Mouse (Mus musculus): ENCODE measurements around the gene Twf1.

Twf1 gene

DNA sequence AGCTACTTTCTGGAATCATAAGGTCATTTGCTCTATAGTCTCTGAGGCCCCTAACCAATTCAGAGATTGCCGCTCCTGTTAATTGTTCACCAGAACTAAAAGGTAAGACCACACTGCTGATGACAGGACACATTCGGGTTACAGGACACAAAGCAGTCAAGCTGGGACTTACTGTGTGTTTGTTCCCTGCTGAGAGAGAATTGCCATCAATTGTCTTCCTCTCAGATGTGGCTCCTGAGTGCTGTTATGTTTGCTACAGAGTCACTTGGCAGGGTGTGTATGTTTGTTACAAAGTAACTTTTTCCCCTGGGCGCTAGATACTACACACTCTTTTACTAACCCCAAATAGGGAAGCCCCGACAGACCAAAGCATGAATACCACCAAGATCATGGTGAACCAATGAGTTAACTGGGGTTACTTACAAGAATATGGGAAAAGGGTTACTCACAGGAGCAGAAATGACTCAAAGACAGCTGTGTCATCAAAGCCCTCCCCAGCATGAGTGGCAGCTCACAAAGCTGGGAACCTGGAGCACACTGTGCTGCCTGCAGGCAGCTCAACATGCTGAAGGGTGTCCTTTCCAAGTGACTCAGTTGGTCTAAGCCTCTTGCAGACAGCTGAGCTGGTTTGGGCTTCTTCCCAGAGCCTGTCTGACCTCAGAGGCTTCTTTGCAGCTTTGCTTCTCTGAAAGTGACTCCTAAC lies 15.0 kb downstream of the Twf1 start:
- in situ Hi-C loops (cut with MboI, MseI) = loop anchor here (10.0 to 25.0 kb wide), 4 partner anchors 1213 to 1713 kb away; partner anchors contain the start of genes Ano6 (in 1 of the 2) and Arid2 (in 1 of the 2)

DNA sequence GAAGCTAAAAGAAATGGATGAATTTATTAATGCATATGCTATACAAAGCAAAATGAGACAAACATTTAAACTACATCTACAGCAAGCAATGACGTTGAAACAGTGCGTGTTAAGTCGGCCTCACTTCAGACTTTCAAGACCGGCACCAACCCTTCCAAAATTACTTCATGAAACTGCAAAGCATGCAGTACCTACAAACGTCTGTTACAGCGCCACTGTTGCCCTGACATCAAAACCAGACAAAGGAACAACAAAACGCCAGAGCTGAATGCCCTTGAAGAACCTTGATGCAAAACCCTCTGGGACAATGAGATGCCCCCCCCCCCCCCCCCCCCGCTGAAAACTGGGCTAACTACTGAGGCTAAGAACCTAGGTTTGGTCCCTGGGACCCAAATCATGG lies 16.9 kb downstream of the Twf1 start:
- in situ Hi-C loops (cut with MboI, MseI) = loop anchor here (10.0 to 25.0 kb wide), 4 partner anchors 1215 to 1715 kb away; partner anchors contain the start of genes Ano6 (in 1 of the 2) and Arid2 (in 1 of the 2)

DNA sequence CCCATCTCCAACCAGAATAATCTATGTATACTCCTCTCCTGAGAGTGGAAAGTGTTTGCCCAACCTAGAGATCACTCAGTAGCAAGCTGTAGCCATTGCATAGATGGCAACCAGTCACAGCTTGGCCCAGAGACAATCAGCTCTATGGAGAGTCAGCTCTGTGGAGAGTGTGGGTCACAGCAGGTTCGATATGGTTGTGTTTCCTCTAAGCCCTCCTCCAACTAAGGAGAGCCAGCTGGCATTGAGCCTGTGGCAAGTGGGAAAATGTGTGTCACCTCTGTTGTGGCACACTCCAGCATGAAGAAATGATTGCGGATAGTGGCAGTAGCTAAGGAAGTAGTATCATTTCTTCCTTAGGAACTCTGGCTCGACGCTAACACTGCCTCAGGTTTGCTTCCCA lies 18.2 kb downstream of the Twf1 start:
- in situ Hi-C loops (cut with MboI, MseI) = loop anchor here (10.0 to 25.0 kb wide), 4 partner anchors 1216 to 1716 kb away; partner anchors contain the start of genes Ano6 (in 1 of the 2) and Arid2 (in 1 of the 2)

DNA sequence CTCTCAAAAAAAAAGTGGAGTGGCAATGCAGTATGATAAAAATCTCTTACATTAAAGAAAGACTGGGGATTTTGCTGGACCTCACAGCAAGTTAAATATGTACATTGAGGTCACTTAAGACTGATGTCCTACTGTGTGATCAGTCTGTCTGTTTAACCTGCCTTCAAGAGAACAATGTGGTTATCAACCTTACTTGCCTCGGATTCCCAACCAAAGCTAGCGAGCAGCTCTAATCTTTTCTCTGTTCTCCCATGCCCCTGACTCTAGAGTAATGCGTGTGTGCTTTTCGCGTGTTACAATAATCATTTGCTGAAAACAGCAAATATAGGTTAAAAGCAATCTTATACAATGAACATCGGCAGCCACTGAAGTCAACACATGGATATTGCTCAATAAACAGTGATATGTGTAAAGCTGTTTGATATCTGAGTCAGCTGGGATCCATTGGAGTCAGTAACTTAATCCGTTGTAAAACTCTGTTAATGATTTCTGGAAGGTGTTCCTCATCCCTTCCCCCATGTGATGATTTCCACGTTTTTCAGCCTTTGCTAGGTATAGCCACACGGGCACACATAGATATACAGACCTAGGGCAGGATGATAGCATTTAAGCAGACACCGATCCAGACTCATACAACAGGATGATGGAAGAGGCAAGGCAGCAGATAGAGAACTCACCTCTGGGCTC lies 21.1 kb downstream of the Twf1 start:
- in situ Hi-C loops (cut with MboI, MseI) = loop anchor here (10.0 to 25.0 kb wide), 4 partner anchors 1219 to 1726 kb away; partner anchors contain the start of genes Ano6 (in 1 of the 2) and Arid2 (in 1 of the 2)

DNA sequence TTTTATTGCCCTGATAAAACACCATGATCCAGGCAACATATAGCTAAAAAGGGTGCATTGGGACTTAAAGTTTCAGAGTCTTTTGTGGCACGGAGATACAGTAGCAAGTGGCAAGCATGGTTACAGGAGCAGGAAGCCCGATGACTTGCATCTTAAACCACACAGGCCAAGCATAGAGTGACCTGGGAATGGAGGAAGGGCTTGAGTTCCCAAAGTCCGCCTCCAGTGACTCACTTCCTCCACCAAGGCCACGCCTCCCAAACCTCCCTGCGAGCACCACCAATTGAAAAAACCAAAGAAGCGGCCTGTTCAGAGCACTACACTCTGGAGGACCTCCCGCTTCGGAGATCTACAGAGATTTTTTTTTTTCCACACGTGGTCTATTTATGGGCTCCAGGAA lies 23.8 kb downstream of the Twf1 start:
- in situ Hi-C loops (cut with MboI, MseI) = loop anchor here (10.0 to 25.0 kb wide), 4 partner anchors 1221 to 1729 kb away; partner anchors contain the start of genes Ano6 (in 1 of the 2) and Arid2 (in 1 of the 2)

DNA sequence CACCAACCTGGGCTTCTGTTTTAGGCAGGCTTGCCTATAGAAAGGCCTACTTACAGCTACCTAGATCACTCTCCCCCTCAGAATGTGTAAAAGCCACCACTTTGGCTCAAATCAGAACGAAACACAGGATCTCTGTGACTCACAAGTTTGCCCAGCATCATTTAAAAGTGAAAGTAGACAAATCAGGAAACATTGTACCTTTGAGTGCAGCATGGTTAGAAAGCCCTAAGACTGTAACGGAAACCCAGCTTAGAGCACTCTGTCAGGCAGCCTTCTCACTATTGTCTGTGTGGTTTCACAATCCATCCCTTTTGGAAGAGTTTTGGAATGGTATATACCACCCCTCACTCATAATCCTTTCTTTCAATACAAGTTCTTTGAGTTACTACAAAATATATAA lies 24.8 kb downstream of the Twf1 start:
- in situ Hi-C loops (cut with MboI, MseI) = loop anchor here (10.0 to 25.0 kb wide), 4 partner anchors 1222 to 1730 kb away; partner anchors contain the start of genes Ano6 (in 1 of the 2) and Arid2 (in 1 of the 2)

DNA sequence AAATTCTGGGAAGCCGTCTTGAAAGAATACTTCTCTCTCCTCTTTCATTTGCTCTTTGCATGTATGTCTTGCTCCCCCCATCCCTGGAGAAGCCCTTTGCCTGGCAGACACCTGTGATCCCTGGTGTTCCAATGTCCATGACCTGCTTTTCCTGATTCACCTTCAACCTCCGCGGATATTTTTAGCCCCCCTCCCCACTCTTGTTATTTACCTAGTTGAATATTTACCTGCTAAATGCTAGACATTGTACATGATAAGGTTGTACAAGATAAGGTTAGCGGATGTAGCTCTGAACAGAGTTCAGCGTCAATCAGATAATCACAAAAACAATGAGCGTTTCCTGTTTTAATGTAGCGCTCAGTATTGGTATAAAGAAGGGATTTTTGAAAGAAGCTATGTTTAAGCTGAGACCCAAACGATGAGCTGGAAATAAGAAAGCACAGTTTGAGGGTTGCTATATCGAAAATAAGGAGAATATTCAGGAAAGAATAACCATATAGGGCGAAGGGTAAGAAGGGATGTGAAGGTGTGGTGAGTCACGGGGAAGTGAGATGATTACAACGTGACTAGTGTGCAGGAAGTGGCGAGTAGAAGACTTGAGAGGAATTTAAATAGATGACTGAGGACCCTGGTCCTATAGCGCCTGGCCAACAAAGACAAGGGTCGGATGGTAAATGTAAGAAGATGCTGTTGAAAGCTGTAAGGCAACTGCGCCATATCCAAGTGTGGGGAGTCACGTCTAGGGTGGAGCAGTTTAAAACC lies 30.6 kb downstream of the Twf1 start:
- in situ Hi-C loops (cut with MboI, MseI) = loop anchor here (5.0 to 25.0 kb wide), 6 partner anchors 38 to 1728 kb away; partner anchors contain the start of genes Ano6 (in 1 of the 2) and Arid2 (in 1 of the 2)

DNA sequence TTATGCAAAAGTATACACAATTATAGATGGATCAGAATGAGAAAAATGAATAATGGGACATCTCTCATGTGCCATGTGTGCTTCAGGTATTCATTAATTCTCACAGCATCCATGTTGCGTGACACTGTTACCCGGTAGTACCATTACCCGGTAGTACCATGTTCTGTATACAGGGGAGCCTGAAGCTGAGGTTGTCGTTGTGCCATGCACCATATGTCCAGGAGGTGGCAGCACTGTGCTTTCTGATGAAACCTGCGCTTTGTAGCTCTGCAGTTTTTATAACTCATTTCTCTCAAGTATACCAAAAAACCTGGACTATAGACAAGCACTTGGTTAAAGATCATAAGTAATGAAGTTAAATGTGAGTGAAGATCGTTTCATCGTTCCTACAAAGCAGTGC lies 32.2 kb downstream of the Twf1 start:
- in situ Hi-C loops (cut with MboI, MseI) = loop anchor here (5.0 to 25.0 kb wide), 6 partner anchors 40 to 1730 kb away; partner anchors contain the start of genes Ano6 (in 1 of the 2) and Arid2 (in 1 of the 2)

DNA sequence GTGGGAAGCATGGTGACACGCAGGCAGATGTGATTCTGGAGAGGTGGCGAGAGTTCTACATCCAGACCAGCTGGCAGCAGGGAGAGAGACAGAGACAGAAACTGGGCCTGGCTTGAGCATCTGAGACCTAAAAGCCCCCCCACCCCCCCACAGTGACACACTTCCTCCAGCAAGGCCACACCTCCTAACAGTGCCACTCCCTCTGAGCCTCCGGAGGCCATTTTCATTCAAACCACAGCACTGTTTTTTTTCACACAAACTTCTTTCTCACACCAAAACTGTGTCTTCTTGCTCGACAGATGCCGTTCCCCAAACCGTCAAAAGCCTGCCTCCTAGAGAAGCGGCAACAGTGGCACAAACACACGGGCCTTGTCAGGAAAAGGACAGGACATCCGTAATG lies 36.2 kb downstream of the Twf1 start:
- in situ Hi-C loops (cut with MboI, MseI) = loop anchor here (25.0 kb wide), 3 partner anchors 1234 to 1734 kb away; partner anchors contain the start of genes Ano6 (in 1 of the 2) and Arid2 (in 1 of the 2)

DNA sequence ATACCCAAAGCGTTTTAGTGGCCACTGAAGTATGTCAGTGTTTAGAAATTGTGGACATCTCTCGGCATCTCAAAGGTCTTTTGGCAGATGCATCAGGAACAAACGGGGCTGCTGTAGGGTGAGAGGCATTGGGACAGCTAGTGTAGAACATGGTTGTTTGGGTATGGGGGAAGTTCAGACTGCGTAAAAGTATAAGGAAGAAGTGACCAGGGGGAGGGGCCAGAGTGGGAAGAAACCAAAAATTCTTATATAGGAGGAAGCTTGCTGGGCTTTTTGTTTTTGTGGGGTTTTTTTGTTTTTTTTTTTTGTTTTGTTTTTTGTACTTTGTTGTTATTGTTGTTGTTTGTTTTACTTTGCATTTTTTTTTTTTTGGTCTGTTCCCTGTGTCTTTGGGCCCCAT lies 44.8 kb downstream of the Twf1 start:
- in situ Hi-C loops (cut with MboI, MseI) = loop anchor here (5.0 to 10.0 kb wide), 2 partner anchors 57 to 1150 kb away; partner anchors contain the start of genes Pphln1 (in 1 of the 2) and Zcrb1 (in 1 of the 2)

DNA sequence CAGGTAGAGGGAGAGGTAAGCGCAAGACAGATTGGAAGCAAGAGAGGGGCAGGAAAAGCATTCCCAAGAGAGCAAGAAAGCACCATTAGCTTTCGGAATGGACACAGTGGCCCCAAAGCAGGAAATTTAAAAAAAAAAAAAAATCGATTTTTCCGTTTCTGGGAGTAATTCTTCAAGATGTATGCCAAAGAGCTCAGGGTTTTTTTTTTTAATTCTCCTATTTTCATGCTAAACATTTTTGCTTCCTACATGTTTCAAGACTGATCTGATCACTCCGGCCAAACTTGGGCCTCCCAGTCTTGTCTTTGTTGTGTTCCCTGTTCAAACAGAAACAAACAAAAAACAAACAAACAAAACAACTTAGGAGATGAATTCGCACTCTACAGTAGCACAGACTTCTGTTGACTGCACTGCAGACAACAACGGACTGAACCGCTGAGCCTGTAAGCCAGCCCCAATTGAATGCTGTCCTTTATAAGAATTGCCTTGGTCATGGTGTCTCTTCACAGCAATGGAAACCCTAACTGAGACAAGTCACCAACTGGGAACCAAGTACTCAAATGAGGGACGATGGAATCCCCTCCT lies 45.5 kb downstream of the Twf1 start:
- in situ Hi-C loops (cut with MboI, MseI) = loop anchor here in 1 of 2 experiments (10.0 kb wide), 1 partner anchor 1149 kb away; the partner anchor contains the start of genes Pphln1 and Zcrb1

DNA sequence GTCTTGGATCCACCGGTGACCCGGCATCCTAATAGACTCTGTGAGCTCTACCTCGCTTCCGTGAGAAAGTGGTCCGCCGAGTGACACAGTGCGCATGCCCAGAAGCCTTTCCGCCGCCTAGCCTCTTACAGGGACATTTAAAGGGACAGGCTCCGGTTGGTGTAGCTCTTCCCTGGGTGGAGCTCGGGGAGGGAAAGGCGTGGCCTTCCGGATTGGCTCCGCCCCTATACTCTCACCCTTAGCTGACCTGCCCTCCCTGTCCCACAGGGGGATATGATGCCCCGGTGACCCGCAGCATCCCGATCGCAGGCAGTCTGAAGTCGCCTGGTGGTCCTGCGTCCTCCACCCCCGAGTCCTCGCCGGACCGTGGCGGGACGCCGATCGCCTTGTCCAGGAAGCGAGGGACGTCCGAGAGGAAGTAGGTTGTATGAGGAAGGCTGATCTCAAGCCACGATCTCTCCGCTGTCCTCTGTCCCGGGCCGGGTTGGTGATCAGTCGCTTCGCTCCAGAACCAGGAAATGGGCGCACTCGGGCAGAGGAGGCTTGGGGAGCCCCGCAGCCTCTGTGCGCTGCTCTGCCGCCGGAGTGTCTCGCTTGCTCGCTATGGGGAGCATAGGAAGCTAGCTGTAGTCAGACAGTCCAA lies 46.2 kb downstream of the Twf1 start, which contains the start of the genes Pus7l and Irak4:
TSS of gene Pus7l (minus strand) at position 139 of the 643 bp plus-strand sequence.
TSS of gene Irak4 (plus strand) at position 235 of the 643 bp plus-strand sequence.
- in situ Hi-C loops (cut with MboI, MseI) = loop anchor here in 1 of 2 experiments (10.0 kb wide), 1 partner anchor 1149 kb away; the partner anchor contains the start of genes Pphln1 and Zcrb1

DNA sequence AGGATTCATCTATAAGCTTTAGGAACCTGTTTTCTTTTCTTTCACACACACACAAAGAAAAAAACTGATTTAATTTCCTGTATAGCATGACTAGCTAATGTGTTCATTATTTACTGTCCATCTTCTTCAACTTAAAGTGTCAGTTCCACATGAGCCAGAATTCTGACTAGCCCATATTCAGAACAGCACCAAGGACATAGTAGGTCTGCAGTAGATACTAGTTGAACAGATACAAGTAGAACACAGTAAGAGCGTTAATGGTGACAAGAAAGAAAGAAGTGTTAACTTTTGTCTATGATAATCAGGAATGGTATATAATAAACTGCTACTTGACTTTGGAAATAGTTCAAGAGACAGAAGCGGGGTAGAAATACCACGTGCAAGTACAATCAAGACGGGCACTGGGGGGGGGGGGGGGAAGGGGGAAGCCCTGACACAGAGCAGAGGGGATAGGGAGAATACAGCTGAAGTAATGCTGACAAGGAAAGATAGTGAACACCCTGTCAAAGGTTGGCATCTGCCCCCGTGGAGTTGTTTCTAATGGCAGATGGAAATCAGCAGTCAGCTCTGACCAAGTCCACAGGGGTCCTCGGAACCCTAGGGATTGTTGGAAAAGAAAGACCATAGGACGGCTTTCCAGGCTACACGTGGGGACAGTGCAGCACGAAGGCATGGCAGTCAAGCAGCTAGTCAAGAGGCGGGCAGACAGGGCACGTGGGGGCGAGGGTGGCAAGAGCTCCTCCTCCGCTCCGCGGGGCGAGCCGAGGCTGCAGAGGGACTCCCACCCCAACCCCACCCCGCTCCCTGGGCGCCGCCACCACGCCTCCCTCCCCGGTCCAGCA lies 46.9 kb downstream of the Twf1 start:
- in situ Hi-C loops (cut with MboI, MseI) = loop anchor here in 1 of 2 experiments (10.0 kb wide), 1 partner anchor 1148 kb away; the partner anchor contains the start of genes Pphln1 and Zcrb1

DNA sequence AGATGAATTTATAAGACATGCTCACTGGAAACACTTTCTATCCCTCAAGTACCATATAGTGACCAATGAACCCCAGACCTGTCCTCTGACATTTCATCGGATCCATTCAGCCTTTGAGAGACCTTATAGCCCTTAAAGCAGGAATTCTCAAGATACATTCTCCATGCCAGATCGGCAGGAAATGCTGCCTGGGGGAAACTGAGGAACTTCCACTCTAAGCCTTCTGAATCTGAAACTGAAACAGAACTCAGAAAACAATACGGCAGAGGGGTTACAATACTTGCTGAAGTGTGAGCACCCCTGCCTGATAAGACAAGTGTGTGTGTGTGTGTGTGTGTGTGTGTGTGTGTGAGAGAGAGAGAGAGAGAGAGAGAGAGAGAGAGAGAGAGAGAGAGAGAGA lies 50.4 kb downstream of the Twf1 start:
- in situ Hi-C loops (cut with MboI, MseI) = loop anchor here in 1 of 2 experiments (10.0 kb wide), 1 partner anchor 126 kb away; no protein-coding TSS in a partner anchor

DNA sequence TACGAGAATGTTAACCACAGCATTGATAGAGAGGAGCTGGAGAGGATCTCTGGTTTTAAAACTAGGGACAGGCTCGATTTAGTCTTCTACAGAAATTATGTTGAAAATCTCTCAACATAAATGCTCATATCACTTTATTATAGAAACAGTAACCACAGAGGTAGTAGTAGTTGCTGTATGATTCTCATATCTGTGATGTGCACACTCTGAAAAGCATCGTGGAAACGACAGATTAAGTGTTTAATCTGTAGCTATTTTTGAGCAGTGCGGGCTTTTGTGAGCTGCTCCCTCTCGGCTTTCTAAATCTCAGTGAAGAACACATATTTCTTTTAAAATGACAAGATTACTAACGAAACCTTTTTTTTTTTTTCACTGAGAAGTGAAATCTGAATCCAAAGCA lies 54.2 kb downstream of the Twf1 start:
- in situ Hi-C loops (cut with MboI, MseI) = loop anchor here in 1 of 2 experiments (10.0 kb wide), 1 partner anchor 129 kb away; no protein-coding TSS in a partner anchor

DNA sequence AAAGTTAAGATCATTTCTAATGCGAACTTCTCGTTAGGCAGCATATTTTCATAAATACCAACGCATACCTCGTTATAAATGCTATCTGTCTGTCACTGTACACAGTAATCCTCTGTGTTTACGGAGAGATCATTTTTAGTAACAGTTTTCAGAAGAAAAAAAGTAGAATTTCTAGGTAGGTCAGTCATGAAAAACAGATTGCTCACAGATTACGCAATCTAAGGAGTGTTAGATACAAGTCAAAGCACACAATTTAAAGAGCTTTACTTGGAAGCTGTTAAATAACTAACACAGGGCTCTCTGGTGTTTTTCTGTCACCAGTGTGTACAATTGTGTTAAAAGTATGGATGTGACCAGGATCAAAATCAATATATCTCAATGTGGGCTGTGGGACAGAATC lies 56.7 kb downstream of the Twf1 start:
- in situ Hi-C loops (cut with MboI, MseI) = loop anchor here in 1 of 2 experiments (5.0 to 10.0 kb wide), 2 partner anchors 132 to 456 kb away; no protein-coding TSS in a partner anchor

DNA sequence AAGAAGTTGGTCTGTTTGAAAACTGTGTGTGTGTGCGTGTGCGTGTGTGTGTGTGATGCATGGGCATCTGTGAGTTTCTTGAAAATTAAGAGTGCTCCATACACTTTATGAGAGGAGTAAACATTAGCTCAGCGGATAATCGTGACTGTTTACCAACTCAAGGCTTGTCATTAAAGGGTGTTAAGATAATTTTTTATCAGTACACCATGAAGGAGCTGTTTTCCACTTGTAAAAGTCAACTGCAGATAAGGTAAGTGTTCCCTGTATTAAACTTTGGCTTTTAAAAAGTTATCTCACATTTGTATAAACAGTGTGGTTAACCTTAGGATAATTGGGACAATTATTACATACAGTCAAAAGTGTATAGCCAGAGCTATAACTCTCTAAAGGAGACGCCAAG lies 57.4 kb downstream of the Twf1 start:
- in situ Hi-C loops (cut with MboI, MseI) = loop anchor here in 1 of 2 experiments (5.0 to 10.0 kb wide), 2 partner anchors 132 to 455 kb away; no protein-coding TSS in a partner anchor

DNA sequence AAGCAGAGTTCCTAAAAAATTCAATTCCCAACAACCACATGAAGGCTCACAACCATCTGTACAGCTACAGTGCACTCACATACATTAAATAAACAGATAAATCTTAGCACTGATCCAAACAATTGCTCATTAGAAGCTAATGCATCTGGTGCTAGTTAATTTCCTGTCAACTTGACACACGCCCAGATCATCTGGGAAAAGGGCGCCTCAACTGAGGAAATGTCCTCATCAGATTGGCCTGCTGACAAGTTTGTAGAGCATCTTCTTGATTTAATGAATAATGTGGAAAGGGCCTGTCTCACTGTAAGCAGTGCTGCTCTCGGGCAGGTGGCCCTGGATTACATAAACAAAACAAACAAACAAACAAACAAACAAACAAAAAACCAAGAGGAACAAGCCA lies 59.2 kb downstream of the Twf1 start:
- in situ Hi-C loops (cut with MboI, MseI) = loop anchor here in 1 of 2 experiments (5.0 to 10.0 kb wide), 2 partner anchors 134 to 453 kb away; no protein-coding TSS in a partner anchor

Data from T-helper 17 cell (primary cell).